Mouse (Mus musculus) heart, postnatal 0 days (tissue): ENCODE results near the gene Borcs6. TPM values are rescaled to one million over a fixed set of nuclear protein-coding genes. Genes with fewer than 3 reads are reported as not detected.
"Not testable (repeated sequence)": the region's sequence is repeated elsewhere in the genome, so short reads cannot be mapped to it uniquely, and the experiment has no call there.

Experiments
- ATAC-seq: fragments of 200-750 bp; cut with Nextera tagmentation; 2 replicates; pipeline ENCODE4 v1.8.0; 2017; ENCODE audit warnings: low read depth, moderate number of reproducible peaks, moderate library complexity; ENCODE audit not compliant: insufficient read depth
- DNase-seq: peaks from one replicate; pipeline ENCODE4 v3.0.0-alpha.2; 2016; ENCODE audit warnings: low spot score
- H3K27ac ChIP-seq: fragments of 300-500 bp; sonication (generic); 2 replicates; pipeline ENCODE4 v1.5.1; 2014; ENCODE audit warnings: low read depth, mild to moderate bottlenecking
- H3K27me3 ChIP-seq: fragments of 300-500 bp; sonication (generic); 2 replicates; pipeline ENCODE4 v1.6.1; 2014; ENCODE audit warnings: low read length, mixed read lengths; ENCODE audit not compliant: control insufficient read depth, insufficient read depth
- H3K36me3 ChIP-seq: fragments of 300-500 bp; sonication (generic); replicated peaks from 2 replicates; pipeline ENCODE4 v1.6.1; 2014; ENCODE audit warnings: low read length, mixed read lengths; ENCODE audit not compliant: control insufficient read depth, insufficient read depth
- H3K4me1 ChIP-seq: fragments of 300-500 bp; sonication (generic); 2 replicates; pipeline ENCODE4 v1.6.1; 2014; ENCODE audit warnings: antibody characterized with exemption; ENCODE audit not compliant: control insufficient read depth, insufficient read depth
- H3K4me2 ChIP-seq: fragments of 300-500 bp; sonication (generic); 2 replicates; pipeline ENCODE4 v1.6.1; 2014; ENCODE audit warnings: low read depth, mild to moderate bottlenecking, low read length, moderate library complexity
- H3K4me3 ChIP-seq: fragments of 300-500 bp; sonication (generic); 2 replicates; pipeline ENCODE4 v1.5.1; 2014; ENCODE audit warnings: low read depth, low read length
- H3K9ac ChIP-seq: fragments of 300-500 bp; sonication (generic); replicated peaks from 2 replicates; pipeline ENCODE4 v1.6.1; 2014; ENCODE audit warnings: low read depth, low read length, mixed read lengths
- H3K9me3 ChIP-seq: fragments of 300-500 bp; sonication (generic); replicated peaks from 2 replicates; pipeline ENCODE4 v1.6.1; 2016; ENCODE audit warnings: low read length; ENCODE audit not compliant: control insufficient read depth
- CTCF ChIP-seq: IDR thresholded peaks from 2 replicates; pipeline ENCODE4 v1.5.1; 2016; ENCODE audit warnings: antibody characterized with exemption, control low read depth, low read depth
- EP300 ChIP-seq: IDR thresholded peaks from 2 replicates; pipeline ENCODE4 v1.6.1; 2016; ENCODE audit warnings: antibody characterized with exemption, low read depth
- WGBS: fragments of 180-500 bp; shearing (Covaris S2); extraction: QIAGEN DNeasy Blood & Tissue Kit; methylation state at CpG from one replicate; pipeline ENCODE4 v1.1.7; 2014; 5-methylcytosine and 5-hydroxymethylcytosine counted together
- polyA plus RNA-seq: library from polyadenylated mRNA; unstranded; fragments of >200 nt; fragmentation: Nextera tagmentation; extraction: Ambion mirVana; gene quantifications from 2 replicates; pipeline ENCODE4 v1.2.1, GENCODE M21; 2015
- total RNA-seq: library from RNA; depleted of rRNA; stranded (reverse); fragments of >200 nt; gene quantifications from 2 replicates; pipeline ENCODE4 v1.2.3, GENCODE M21; 2014; ENCODE audit warnings: low replicate concordance

Gene Borcs6
- total and polyA plus RNA-seq, 2 experiments from 2014 or later: 12.1 to 24.1 TPM

DNA sequence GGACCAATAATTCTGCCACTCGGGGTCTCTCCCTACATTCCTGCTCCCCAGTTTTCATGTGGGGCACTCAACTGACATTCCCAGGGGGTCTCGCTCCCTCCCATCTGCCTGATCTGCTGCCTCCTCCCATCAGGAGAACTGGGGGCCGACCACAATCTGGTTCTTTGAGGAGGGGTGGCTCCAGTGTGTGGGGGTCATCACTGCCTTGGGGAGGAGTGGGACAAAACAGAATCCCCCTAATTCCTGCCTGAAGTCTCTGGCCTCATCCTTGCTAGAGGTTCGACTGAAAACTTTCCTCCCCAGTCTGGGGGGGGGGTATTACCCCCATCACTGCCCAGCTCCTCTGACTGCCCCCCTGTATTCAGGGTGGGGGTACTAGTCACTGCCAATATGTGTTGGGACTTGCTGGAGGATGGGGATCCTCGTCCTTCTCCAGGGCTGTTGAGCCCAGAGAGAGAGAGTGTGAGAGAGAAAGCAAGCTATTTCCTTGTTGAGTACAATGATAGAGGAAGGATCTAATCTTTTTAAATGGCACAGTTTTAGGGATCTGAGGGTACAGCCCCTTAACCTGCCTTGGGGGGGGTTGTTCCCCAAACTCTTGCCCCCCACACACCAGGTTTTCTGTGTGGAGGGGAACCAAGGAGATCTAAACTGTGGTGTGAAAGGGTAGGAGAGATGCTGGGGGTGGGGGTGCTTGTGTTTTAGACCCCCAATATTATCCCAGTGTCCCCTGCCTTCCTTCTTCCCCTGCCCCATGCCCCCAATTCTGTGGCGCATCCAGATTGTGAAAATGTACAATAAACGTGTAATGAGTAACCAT is 32.3 kb downstream of the Borcs6 start:
- 56% methylated on average over 7 of the region's 7 CpGs for WGBS
- Histone ChIP-seq H3K36me3 (peaks cover 30% of the 10 kb centered on the region), H3K4me2 (no peak overlapping the region), H3K27me3 (no peaks in the 10 kb centered on the region), H3K9me3 (no peaks in the 10 kb centered on the region), H3K4me1 (peaks cover 18% of the 10 kb centered on the region), H3K27ac (peak overlapping the region; percentile 76), H3K4me3 (no peak overlapping the region), H3K9ac (no peak overlapping the region)
- TF ChIP-seq CTCF (no peak), EP300 (0 out of 2 replicates have a peak, but pooled peaks have one; percentile 9)
- no peak for ATAC-seq
- DNase-seq: no peak

DNA sequence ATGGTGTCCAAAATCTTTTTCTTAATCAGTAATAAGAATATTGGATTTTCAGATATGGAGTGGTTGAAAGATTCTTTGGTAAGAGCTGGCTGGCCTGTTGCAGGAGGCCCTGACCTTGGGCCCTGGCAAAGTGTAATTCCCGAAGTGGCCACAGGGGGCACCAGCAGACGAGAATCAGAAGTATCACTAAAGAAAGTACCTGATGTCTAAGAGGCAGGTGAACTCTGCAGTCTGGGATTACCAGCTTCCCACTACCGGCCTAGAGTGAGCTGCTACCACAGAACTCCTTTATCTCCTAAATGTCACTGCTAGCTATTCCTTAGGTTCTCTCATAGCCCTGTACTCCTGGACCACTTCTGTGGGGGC is 32.9 kb downstream of the Borcs6 start:
- H3K27me3 ChIP-seq: no peaks in the 10 kb centered on the region
- H3K27ac ChIP-seq: peak overlapping the region; percentile 76
- no peak overlapping the region for H3K9ac ChIP-seq
- TF ChIP-seq CTCF (peak; percentile 70), EP300 (no peak)
- H3K4me3 ChIP-seq: no peak overlapping the region
- no peaks in the 10 kb centered on the region for H3K9me3 ChIP-seq
- ATAC-seq (no peak), DNase-seq (peak; percentile 69)
- peaks cover 30% of the 10 kb centered on the region for H3K36me3 ChIP-seq
- 1% methylated on average over 3 of the region's 3 CpGs for WGBS
- no peak overlapping the region for H3K4me2 ChIP-seq
- peaks cover 14% of the 10 kb centered on the region for H3K4me1 ChIP-seq

DNA sequence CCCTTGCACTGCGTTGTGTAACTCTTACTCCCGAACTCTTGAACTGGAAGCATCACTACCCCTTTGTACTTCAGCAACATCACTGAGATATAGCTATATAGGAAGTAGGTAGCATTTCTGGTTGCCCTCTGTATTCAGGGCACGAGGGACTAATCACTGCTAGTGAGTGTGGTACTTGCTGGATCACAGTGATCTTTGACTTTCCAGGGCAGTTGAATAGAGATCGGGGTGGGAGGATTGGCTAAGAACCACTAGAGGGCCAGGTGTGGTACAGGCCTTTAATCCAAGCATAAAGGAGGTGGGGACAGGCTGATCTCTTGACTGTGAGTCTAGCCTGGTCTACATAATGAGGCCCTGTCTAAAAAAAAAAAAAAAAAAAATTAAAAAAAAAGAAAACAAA is 33.4 kb downstream of the Borcs6 start:
- H3K4me3 ChIP-seq: no peak overlapping the region
- DNase-seq (no peak), ATAC-seq (no peak)
- H3K4me1 ChIP-seq: peaks cover 11% of the 10 kb centered on the region
- H3K4me2 ChIP-seq: no peak overlapping the region
- peaks cover 30% of the 10 kb centered on the region for H3K36me3 ChIP-seq
- no peaks in the 10 kb centered on the region for H3K9me3 ChIP-seq
- TF ChIP-seq EP300 (no peak), CTCF (peak; percentile 17; the same call in 1 of the 2 replicates)
- peak overlapping the region; percentile 60 for H3K27ac ChIP-seq
- WGBS: 80% methylated on average over 4 of the region's 4 CpGs
- H3K27me3 ChIP-seq: no peaks in the 10 kb centered on the region
- H3K9ac ChIP-seq: no peak overlapping the region

GRCm38 (mm10) chr11:69093856-69094255 is 34.3 kb downstream of the Borcs6 start:
- not testable (repeated sequence) for H3K9me3 ChIP-seq, H3K27me3 ChIP-seq, H3K4me3 ChIP-seq, ATAC-seq, H3K4me2 ChIP-seq, DNase-seq
- peaks cover 30% of the 10 kb centered on the region for H3K36me3 ChIP-seq
- peaks cover 18% of the 10 kb centered on the region for H3K4me1 ChIP-seq
- H3K9ac ChIP-seq: peak overlapping the region; percentile 34; the same call in 1 of the 2 replicates
- H3K27ac ChIP-seq: peak overlapping the region; percentile 96
- 87% methylated on average over 7 of the region's 7 CpGs for WGBS

- Histone ChIP-seq H3K9me3 (no peaks in the 10 kb centered on the region), H3K4me3 (peak within 1 kb of the TSS; percentile 76), H3K36me3 (peaks cover 26% of the 10 kb centered on the region), H3K27me3 (no peaks in the 10 kb centered on the region), H3K4me2 (peak within 1 kb of the TSS; percentile 71), H3K4me1 (peaks cover 9% of the 10 kb centered on the region), H3K27ac (peak within 1 kb of the TSS; percentile 99), H3K9ac (peak within 1 kb of the TSS; percentile 96)
- ATAC-seq: peak; percentile 77
- TF ChIP-seq CTCF (no peak), EP300 (peak; percentile 97)
- peak; percentile 100 for DNase-seq
- under 1% methylated on average over 37 of the region's 37 CpGs for WGBS
Measured at GRCm38 (mm10) chr11:69094697-69095429, 35.3 kb downstream of the Borcs6 start, which contains the start of gene Per1. Per1 (plus strand) TSS chr11:69095217.
